Mouse (Mus musculus) cerebellum, adult 2 months (tissue): ENCODE data around the gene Spsb1. TPM values are rescaled to one million over a fixed set of nuclear protein-coding genes. Genes with fewer than 3 reads are reported as not detected.

Experiments
- DNase-seq, 2 experiments: peaks; one replicate each; pipeline ENCODE4 v3.0.0; 2021
- H3K27ac ChIP-seq: fragments of 200-500 bp; 2 replicates; pipeline ENCODE4 v1.5.1; 2012; ENCODE audit warnings: low read length, control low read depth, inconsistent platforms; ENCODE audit not compliant: insufficient read depth
- H3K27me3 ChIP-seq: fragments of 200-500 bp; 2 replicates; pipeline ENCODE4 v1.6.1; 2012; ENCODE audit warnings: inconsistent platforms, mild to moderate bottlenecking, low read length, moderate library complexity; ENCODE audit not compliant: control insufficient read depth, insufficient read depth
- H3K4me1 ChIP-seq: fragments of 200-500 bp; 2 replicates; pipeline ENCODE4 v1.6.1; 2011; ENCODE audit warnings: low read length; ENCODE audit not compliant: control insufficient read depth, insufficient read depth
- H3K4me3 ChIP-seq: fragments of 200-500 bp; replicated peaks from 2 replicates; pipeline ENCODE3; 2011; ENCODE audit warnings: mild to moderate bottlenecking, low read depth, low read length, control low read depth; ENCODE audit not compliant: insufficient read depth
- CTCF ChIP-seq: fragments of 200-500 bp; IDR thresholded peaks from 2 replicates; pipeline ENCODE4 v1.5.1; 2011; ENCODE audit warnings: low read depth, mild to moderate bottlenecking, control low read depth, low read length, moderate library complexity, borderline replicate concordance; ENCODE audit not compliant: insufficient read depth
- POLR2A ChIP-seq: fragments of 200-500 bp; IDR thresholded peaks from 2 replicates; pipeline ENCODE4 v1.6.1; 2011; ENCODE audit warnings: low read length, control low read depth, borderline replicate concordance; ENCODE audit not compliant: insufficient read depth
- WGBS: fragments of 180-500 bp; shearing (Covaris S2); methylation state at CpG from one replicate; pipeline ENCODE4 v1.1.7; 2018; 5-methylcytosine and 5-hydroxymethylcytosine counted together
- polyA plus RNA-seq: library from polyadenylated mRNA; depleted of rRNA; stranded (reverse); fragments of >200 nt; gene quantifications from 2 replicates; pipeline ENCODE4 v1.2.3, GENCODE M21; 2012; rRNA removed

Spsb1 gene
- polyA plus RNA-seq: 25.3 and 26.3 TPM in 2 replicates

GRCm38 (mm10) chr4:149954893-149955439 lies at the start of gene Spsb1:
TSS of gene Spsb1 (minus strand) at chr4:149955043.
- Histone ChIP-seq H3K4me3 (peak within 1 kb of the TSS; percentile 64), H3K27ac (peak within 1 kb of the TSS; percentile 8; the same call in 1 of the 2 replicates), H3K4me1 (peaks cover 5% of the 10 kb centered on the region), H3K27me3 (no peaks in the 10 kb centered on the region)
- TF ChIP-seq CTCF (no peak), POLR2A (peak; percentile 33; the same call in 1 of the 2 replicates)
- DNase-seq: peak; percentile 92 to 94
- WGBS: 1% methylated on average over 51 of the region's 51 CpGs

- Histone ChIP-seq H3K27me3 (no peaks in the 10 kb centered on the region), H3K4me3 (no peak overlapping the region), H3K27ac (no peak overlapping the region), H3K4me1 (peaks cover 43% of the 10 kb centered on the region)
- WGBS: 93% methylated on average over 4 of the region's 4 CpGs
- no peak for DNase-seq
- TF ChIP-seq POLR2A (no peak), CTCF (no peak)
These were observed 48.8 kb upstream of the Spsb1 start for GRCm38 (mm10) chr4:150003641-150004040.

DNA sequence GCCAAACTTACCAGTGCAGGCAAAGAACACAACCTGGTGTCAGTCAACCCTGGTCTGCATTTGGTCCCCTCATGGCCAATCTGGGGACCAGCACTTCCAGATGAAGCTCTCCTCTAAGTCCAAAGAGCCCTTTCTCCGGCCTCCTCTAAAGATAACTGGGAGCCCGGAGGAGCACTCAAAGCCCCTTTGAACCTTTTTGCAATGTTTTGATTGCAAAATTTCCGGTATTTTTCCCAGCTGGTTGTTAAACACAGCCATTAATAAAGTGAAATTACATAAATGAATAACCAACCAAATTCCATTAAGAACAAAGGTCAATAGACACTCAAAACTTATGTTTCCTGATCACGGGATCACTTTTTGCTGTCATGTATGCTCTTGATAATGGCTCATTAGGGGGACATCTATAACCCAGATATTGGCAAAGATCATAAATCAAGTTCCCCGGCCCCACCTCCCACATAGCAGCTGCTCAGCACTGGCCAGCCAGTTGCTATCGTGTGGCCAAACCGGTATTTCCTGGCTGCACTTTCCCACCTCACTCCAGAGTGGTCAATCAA lies 48.3 kb upstream of the Spsb1 start:
- WGBS: 77% methylated on average over 7 of the region's 7 CpGs
- no peaks in the 10 kb centered on the region for H3K27me3 ChIP-seq
- H3K27ac ChIP-seq: no peak overlapping the region
- H3K4me1 ChIP-seq: peaks cover 49% of the 10 kb centered on the region
- no peak overlapping the region for H3K4me3 ChIP-seq
- DNase-seq: no peak
- TF ChIP-seq CTCF: no peak
- no peak for TF ChIP-seq POLR2A

DNA sequence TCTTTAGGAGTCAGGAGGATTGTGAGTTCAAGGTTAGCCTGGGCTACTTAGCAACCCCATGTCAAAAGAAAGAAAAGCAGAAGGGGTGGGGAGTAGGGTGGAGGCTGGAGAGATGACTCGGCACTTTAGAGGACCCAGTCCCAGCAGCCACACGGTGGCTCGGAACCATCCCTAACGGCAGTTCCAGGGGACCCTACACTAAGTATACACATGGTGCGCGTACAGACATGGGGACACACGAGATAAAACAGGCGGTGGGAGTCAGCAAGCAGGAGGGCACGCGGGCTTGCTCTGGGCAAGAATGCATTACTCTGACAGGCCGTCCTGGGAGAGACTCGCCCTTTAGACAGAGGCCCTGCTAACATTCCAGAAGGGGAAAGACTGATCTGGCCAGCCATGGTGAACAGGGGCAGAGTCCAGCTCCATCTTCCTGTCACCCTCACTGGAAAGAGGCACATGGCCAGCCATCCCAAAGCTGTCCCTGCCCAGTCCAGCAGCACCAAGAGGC lies 47.2 kb upstream of the Spsb1 start:
- Histone ChIP-seq H3K4me3 (no peak overlapping the region), H3K27ac (no peak overlapping the region), H3K4me1 (peaks cover 51% of the 10 kb centered on the region), H3K27me3 (no peaks in the 10 kb centered on the region)
- DNase-seq: peak in 1 of 2 experiments; percentile 15
- WGBS: 88% methylated on average over 12 of the region's 12 CpGs
- TF ChIP-seq POLR2A (no peak), CTCF (no peak)

- peaks cover 55% of the 10 kb centered on the region for H3K4me1 ChIP-seq
- no peak for TF ChIP-seq POLR2A
- no peak for TF ChIP-seq CTCF
- no peaks in the 10 kb centered on the region for H3K27me3 ChIP-seq
- 70% methylated on average over 10 of the region's 10 CpGs for WGBS
- no peak overlapping the region for H3K27ac ChIP-seq
- no peak overlapping the region for H3K4me3 ChIP-seq
- DNase-seq: peak in 1 of 2 experiments; percentile 17
These were observed 46.5 kb upstream of the Spsb1 start for GRCm38 (mm10) chr4:150001221-150001860.

GRCm38 (mm10) chr4:149999931-150000555 lies 45.2 kb upstream of the Spsb1 start:
- no peaks in the 10 kb centered on the region for H3K27me3 ChIP-seq
- DNase-seq: peak in 1 of 2 experiments; percentile 12
- 92% methylated on average over 15 of the region's 15 CpGs for WGBS
- 0 out of 2 replicates have a peak overlapping the region, but pooled peaks have one; percentile 1 for H3K27ac ChIP-seq
- H3K4me3 ChIP-seq: no peak overlapping the region
- TF ChIP-seq CTCF (no peak), POLR2A (no peak)
- peaks cover 56% of the 10 kb centered on the region for H3K4me1 ChIP-seq

- H3K4me3 ChIP-seq: no peak overlapping the region
- no peaks in the 10 kb centered on the region for H3K27me3 ChIP-seq
- 77% methylated on average over 9 of the region's 9 CpGs for WGBS
- H3K4me1 ChIP-seq: peaks cover 54% of the 10 kb centered on the region
- peak in 1 of 2 experiments; percentile 19 for DNase-seq
- peak overlapping the region; percentile 1; the same call in 1 of the 2 replicates for H3K27ac ChIP-seq
- TF ChIP-seq CTCF (no peak), POLR2A (no peak)
These were observed 44.7 kb upstream of the Spsb1 start for GRCm38 (mm10) chr4:149999510-149999900.
